ENCODE assay signal across 25 mouse cellular contexts in the genomic region with DNA sequence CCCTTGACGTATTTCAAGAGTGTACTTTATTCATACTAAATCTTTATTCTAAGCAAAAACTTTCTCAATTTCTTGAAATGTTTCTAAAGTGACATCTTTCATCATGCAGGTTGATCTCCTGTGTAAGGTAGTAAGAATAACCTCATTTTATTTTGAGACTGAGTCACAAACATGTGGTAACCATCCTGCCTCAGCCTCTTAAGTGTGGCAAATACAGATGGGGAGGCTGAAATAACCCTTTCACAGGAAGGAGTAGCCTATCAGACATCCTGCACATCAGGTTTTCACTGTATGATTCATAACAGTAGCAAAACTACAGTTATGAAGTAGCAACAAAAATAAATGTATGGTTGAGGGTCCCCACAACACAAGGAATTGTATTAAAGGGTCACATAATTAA. TPM values are rescaled to one million over a fixed set of nuclear protein-coding genes. Genes with fewer than 3 reads are reported as not detected.
A peak's percentile ranks its signal among the peaks of the same experiment; 100 is the strongest.
DNase-seq lines count a peak whose midpoint lies in the region; ATAC-seq lines count a peak whose summit lies in the region.
"Had no signal": no experiment of that assay in that cellular context is flagged by ENCODE, and none has a peak within 500 bp of the region (broad histone marks: within the 10 kb centered on the region; RNA-seq: fewer than 3 reads in every experiment).

No protein-coding gene starts in this region.

- H3K4me3 ChIP-seq in midbrain, embryonic 11.5 days (ENCODE audit: low read depth, low read length) = no peak overlapping the region
- no peak overlapping the region for H3K4me3 ChIP-seq in midbrain, embryonic 14.5 days (replicated peaks; ENCODE audit: low read depth, low read length)

- no peak overlapping the region for H3K9ac ChIP-seq in midbrain, embryonic 11.5 days (ENCODE audit: low read length)
- no peak overlapping the region for H3K9ac ChIP-seq in midbrain, embryonic 14.5 days (replicated peaks; ENCODE audit: low read length)

- H3K4me2 ChIP-seq in midbrain, embryonic 11.5 days = no peak overlapping the region
- no peak overlapping the region for H3K4me2 ChIP-seq in midbrain, embryonic 14.5 days (ENCODE audit: low read length)

- no peaks in the 10 kb centered on the region for H3K9me3 ChIP-seq in midbrain, embryonic 11.5 days (ENCODE audit: control insufficient read depth, low read length)
- no peaks in the 10 kb centered on the region for H3K9me3 ChIP-seq in midbrain, embryonic 14.5 days (ENCODE audit: control insufficient read depth, low read length)
- H3K9me3 ChIP-seq: G1E had no signal

- DNase-seq in midbrain, embryonic 11.5 days (ENCODE audit: low spot score, missing footprints) = peak; percentile 19
- DNase-seq in midbrain, embryonic 14.5 days = no peak
- DNase-seq in 416B (ENCODE audit: low read depth) (peak; percentile 90), A20 (ENCODE audit: low read depth, low spot score) (peak; percentile 5)
- no peak for DNase-seq in urinary bladder, adult 18-20 months (ENCODE audit: low spot score in 2 of 2)
- no peak for DNase-seq in urinary bladder, postnatal 10 days (ENCODE audit: low spot score)
- DNase-seq: adrenal gland, adult 2 months; adrenal gland, adult 8-10 months; adrenal gland, postnatal 10 days; adrenal gland, postnatal 14 days; adrenal gland, postnatal 25 days; adrenal gland, postnatal 36 days; B cell, adult 2 months; cerebellum, adult 11 months; cerebellum, adult 11-12 months; cerebellum, adult 18-20 months; cerebellum, adult 2 months; cerebellum, adult 8-10 months had no signal

- no peak for ATAC-seq in midbrain, embryonic 11.5 days (ENCODE audit: low FRiP score)
- no peak for ATAC-seq in midbrain, embryonic 14.5 days (ENCODE audit: low FRiP score, low TSS enrichment)
- ATAC-seq: activated CD4-positive, CD25-positive, alpha-beta regulatory T cell, adult 4 months; CD4-positive, CD25-positive, alpha-beta regulatory T cell, adult 4 months; Patski had no signal

- H3K27ac ChIP-seq in midbrain, embryonic 11.5 days (ENCODE audit: low read depth, low read length) = no peak overlapping the region
- no peak overlapping the region for H3K27ac ChIP-seq in midbrain, embryonic 14.5 days (replicated peaks; ENCODE audit: low read depth, low read length)

- H3K27me3 ChIP-seq in midbrain, embryonic 11.5 days (ENCODE audit: control insufficient read depth, insufficient read depth, low read length) = no peaks in the 10 kb centered on the region
- H3K27me3 ChIP-seq in midbrain, embryonic 14.5 days (ENCODE audit: control insufficient read depth, insufficient read depth, low read length) = no peaks in the 10 kb centered on the region
- H3K27me3 ChIP-seq: CH12.LX, Patski had no signal

- H3K4me1 ChIP-seq in midbrain, embryonic 11.5 days (ENCODE audit: control insufficient read depth, insufficient read depth, low read length) = no peaks in the 10 kb centered on the region
- no peaks in the 10 kb centered on the region for H3K4me1 ChIP-seq in midbrain, embryonic 14.5 days (ENCODE audit: control insufficient read depth, insufficient read depth, low read length)

- WGBS in midbrain, embryonic 11.5 days = 96% methylated on average over 1 of the region's 1 CpGs
- WGBS in midbrain, embryonic 14.5 days = 92% methylated on average over 1 of the region's 1 CpGs

- H3K36me3 ChIP-seq in midbrain, embryonic 11.5 days (ENCODE audit: control insufficient read depth, insufficient read depth, low read length) = peaks cover 11% of the 10 kb centered on the region; the same call in 1 of the 2 replicates
- peaks cover 40% of the 10 kb centered on the region for H3K36me3 ChIP-seq in midbrain, embryonic 14.5 days (ENCODE audit: control insufficient read depth, insufficient read depth, low read length)

RNA-seq across cellular contexts. Expression of gene Npff, which starts 30.8 kb away (rescaled TPM):
- 0.98 and 1.9 TPM in 2 replicates for polyA plus RNA-seq in midbrain, embryonic 11.5 days (2014; fragmentation: Nextera tagmentation; extraction: Ambion mirVana)
- 1.3 and 2.7 TPM in 2 replicates for polyA plus RNA-seq in midbrain, embryonic 14.5 days (2014; fragmentation: Nextera tagmentation; extraction: Ambion mirVana)

RNA-seq across cellular contexts. Expression of gene Tarbp2, which starts 37.6 kb away (rescaled TPM):
- polyA plus RNA-seq in midbrain, embryonic 11.5 days (2014; fragmentation: Nextera tagmentation; extraction: Ambion mirVana) = 91.2 and 96.6 TPM in 2 replicates
- 76.3 and 90.7 TPM in 2 replicates for polyA plus RNA-seq in midbrain, embryonic 14.5 days (2014; fragmentation: Nextera tagmentation; extraction: Ambion mirVana)

RNA-seq across cellular contexts. Expression of gene Map3k12, which starts 38.7 kb away (rescaled TPM):
- polyA plus RNA-seq in midbrain, embryonic 11.5 days (2014; fragmentation: Nextera tagmentation; extraction: Ambion mirVana) = 16.4 and 19.7 TPM in 2 replicates
- 44.2 and 47.9 TPM in 2 replicates for polyA plus RNA-seq in midbrain, embryonic 14.5 days (2014; fragmentation: Nextera tagmentation; extraction: Ambion mirVana)

RNA-seq across cellular contexts. Expression of gene Gm10337, which starts 52.1 kb away (rescaled TPM):
- 6.7 TPM in 1 of 2 replicates, not detected in the other for polyA plus RNA-seq in midbrain, embryonic 11.5 days (2014; fragmentation: Nextera tagmentation; extraction: Ambion mirVana)
- 9.6 TPM in 1 of 2 replicates, not detected in the other for polyA plus RNA-seq in midbrain, embryonic 14.5 days (2014; fragmentation: Nextera tagmentation; extraction: Ambion mirVana)
- polyA plus RNA-seq: activated CD4-positive, CD25-positive, alpha-beta regulatory T cell, adult 4 months; adrenal gland, adult 2 months; brain, embryonic 14.5 days; C2C12; CD4-positive, CD25-positive, alpha-beta regulatory T cell, adult 4 months; cerebellum, adult 2 months; G1E had no signal

Comparison
In these comparisons a context has a peak if more than half of its experiments do, and no peak if none do; other contexts are left out.
1. DNase-seq: peak in midbrain, embryonic 11.5 days (single experiment), 416B (single experiment) and A20 (single experiment); none in midbrain, embryonic 14.5 days (single experiment), urinary bladder, adult 18-20 months (0 of 2) and urinary bladder, postnatal 10 days (single experiment).